Mouse (Mus musculus) bone marrow, adult 2 months (tissue): ENCODE measurements around the gene Ly6g6d. TPM values are rescaled to one million over a fixed set of nuclear protein-coding genes. Genes with fewer than 3 reads are reported as not detected.

Experiments used
- H3K27ac ChIP-seq: fragments of 200-500 bp; 2 replicates; pipeline ENCODE4 v1.5.1; 2012; ENCODE audit warnings: low read depth, mild to moderate bottlenecking, control low read depth, inconsistent platforms, low read length; ENCODE audit not compliant: control insufficient read depth, poor library complexity, insufficient read depth
- H3K4me1 ChIP-seq: fragments of 200-500 bp; 2 replicates; pipeline ENCODE4 v1.6.1; 2011; ENCODE audit warnings: low read length; ENCODE audit not compliant: control insufficient read depth, insufficient read depth
- H3K4me3 ChIP-seq: fragments of 200-500 bp; replicated peaks from 2 replicates; pipeline ENCODE3; 2011; ENCODE audit warnings: mild to moderate bottlenecking, low read depth, low read length, control low read depth; ENCODE audit not compliant: control insufficient read depth
- CTCF ChIP-seq: fragments of 200-500 bp; IDR thresholded peaks from 2 replicates; pipeline ENCODE4 v1.5.1; 2011; ENCODE audit warnings: low read length, control low read depth; ENCODE audit not compliant: control insufficient read depth, insufficient read depth
- POLR2A ChIP-seq: fragments of 200-500 bp; IDR thresholded peaks from 2 replicates; pipeline ENCODE4 v1.6.1; 2011; ENCODE audit warnings: low read depth, mild to moderate bottlenecking, control low read depth, low read length, borderline replicate concordance; ENCODE audit not compliant: control insufficient read depth
- WGBS: fragments of 180-500 bp; shearing (Covaris S2); methylation state at CpG from one replicate; pipeline ENCODE4 v1.1.7; 2018; 5-methylcytosine and 5-hydroxymethylcytosine counted together
- polyA plus RNA-seq: library from polyadenylated mRNA; stranded (reverse); fragments of >200 nt; gene quantifications from 2 replicates; pipeline ENCODE4 v1.2.4, GENCODE M21; 2011; ENCODE audit warnings: low replicate concordance; ENCODE audit not compliant: missing spikeins, insufficient read depth, insufficient read length

Ly6g6d gene
- polyA plus RNA-seq, 1 experiment = 26.2 TPM

GRCm38 (mm10) chr17:35121143-35121799 is 43.4 kb upstream of the Ly6g6d start, which contains the start of gene Gpank1:
TSS of gene Gpank1 (plus strand) at chr17:35121455.
- Histone ChIP-seq H3K27ac (peak within 1 kb of the TSS; percentile 79), H3K4me1 (peaks cover 3% of the 10 kb centered on the region; the same call in 1 of the 2 replicates), H3K4me3 (peak within 1 kb of the TSS; percentile 91)
- TF ChIP-seq POLR2A (peak; percentile 66; the same call in 1 of the 2 replicates), CTCF (no peak)
- WGBS = under 1% methylated on average over 50 of the region's 50 CpGs

- Histone ChIP-seq H3K4me3 (peak overlapping the region; percentile 87), H3K27ac (peak overlapping the region; percentile 64), H3K4me1 (peaks cover 3% of the 10 kb centered on the region; the same call in 1 of the 2 replicates)
- under 1% methylated on average over 33 of the region's 33 CpGs for WGBS
- no peak for TF ChIP-seq CTCF
- TF ChIP-seq POLR2A = no peak
Observed at GRCm38 (mm10) chr17:35120745-35121142, 42.9 kb upstream of the Ly6g6d start.

- TF ChIP-seq POLR2A (no peak), CTCF (peak; percentile 67)
- Histone ChIP-seq H3K4me1 (peaks cover 3% of the 10 kb centered on the region; the same call in 1 of the 2 replicates), H3K27ac (peak within 1 kb of the TSS; percentile 75), H3K4me3 (no peak within 1 kb of the TSS)
- WGBS = 77% methylated on average over 8 of the region's 8 CpGs
Observed at GRCm38 (mm10) chr17:35115046-35116019, 37.5 kb upstream of the Ly6g6d start, which contains the start of gene Ly6g5b. TSS of gene Ly6g5b (minus strand) at chr17:35115428.

- Histone ChIP-seq H3K4me1 (peaks cover 2% of the 10 kb centered on the region; the same call in 1 of the 2 replicates), H3K4me3 (no peak overlapping the region), H3K27ac (no peak overlapping the region)
- TF ChIP-seq POLR2A (no peak), CTCF (no peak)
- 81% methylated on average over 9 of the region's 9 CpGs for WGBS
Observed at GRCm38 (mm10) chr17:35111774-35112173, 33.9 kb upstream of the Ly6g6d start.

GRCm38 (mm10) chr17:35108097-35108496 is 30.2 kb upstream of the Ly6g6d start, which contains the start of gene Ly6g5c:
TSS of gene Ly6g5c (plus strand) at chr17:35108279.
- H3K4me1 ChIP-seq = no peaks in the 10 kb centered on the region; the same call in 1 of the 2 replicates
- H3K27ac ChIP-seq = no peak within 1 kb of the TSS
- WGBS = 82% methylated on average over 6 of the region's 6 CpGs
- TF ChIP-seq POLR2A (no peak), CTCF (no peak)
- H3K4me3 ChIP-seq = no peak within 1 kb of the TSS

GRCm38 (mm10) chr17:35106522-35106921 is 28.7 kb upstream of the Ly6g6d start:
- Histone ChIP-seq H3K27ac (no peak overlapping the region), H3K4me1 (no peaks in the 10 kb centered on the region; the same call in 1 of the 2 replicates), H3K4me3 (no peak overlapping the region)
- 77% methylated on average over 3 of the region's 3 CpGs for WGBS
- TF ChIP-seq POLR2A (no peak), CTCF (no peak)

- Histone ChIP-seq H3K4me3 (no peak overlapping the region), H3K27ac (no peak overlapping the region), H3K4me1 (no peaks in the 10 kb centered on the region; the same call in 1 of the 2 replicates)
- peak; percentile 33; the same call in 1 of the 2 replicates for TF ChIP-seq POLR2A
- TF ChIP-seq CTCF = peak; percentile 68
- WGBS = 24% methylated on average over 13 of the region's 13 CpGs
Observed at GRCm38 (mm10) chr17:35105740-35106389, 28.0 kb upstream of the Ly6g6d start.
